Mouse (Mus musculus): ENCODE measurements at regions not wholly inside any gene's neighbourhood (a gene's known extent, or its start where the extent isn't known, plus 50 kb on each side); places are given as distances from the start of the nearest gene placed in this dataset.
"Not testable (repeated sequence)": the region's sequence is repeated elsewhere in the genome, so short reads cannot be mapped to it uniquely, and the experiment has no call there.

DNA sequence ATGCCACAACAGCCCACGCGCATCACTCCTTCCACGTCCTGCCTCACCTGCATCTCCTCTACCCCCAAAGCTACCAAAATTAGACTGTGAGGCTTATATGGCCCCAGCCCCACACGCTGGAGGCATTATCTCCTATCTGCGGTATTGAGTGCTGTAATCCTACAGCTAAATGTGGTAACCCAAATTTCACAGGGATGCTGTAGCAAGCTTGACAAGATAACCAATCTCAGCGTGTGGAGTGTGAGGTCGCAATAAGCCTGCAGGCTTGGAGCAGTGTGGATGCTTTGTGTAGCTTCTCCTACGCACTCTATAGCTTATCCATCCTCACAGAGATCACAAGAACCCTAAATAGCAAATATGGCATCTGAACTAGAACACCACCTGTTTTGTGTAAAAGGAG lies 251.2 kb upstream of the Kcnh8 start:
- H3K27ac ChIP-seq (ENCODE audit: control insufficient read depth, insufficient read depth, low read depth, low read length, poor library complexity) = no peak overlapping the region
- H3K4me3 ChIP-seq (replicated peaks; ENCODE audit: control insufficient read depth, low read depth, low read length) = no peak overlapping the region
- WGBS = 81% methylated on average over 8 of the region's 8 CpGs
- H3K4me1 ChIP-seq (ENCODE audit: control insufficient read depth, insufficient read depth, low read length) = no peaks in the 10 kb centered on the region
- TF ChIP-seq POLR2A (IDR thresholded peaks at IDR 0.05; ENCODE audit: borderline replicate concordance, control insufficient read depth, low read depth, low read length) = no peak
- no peak for TF ChIP-seq CTCF (IDR thresholded peaks at IDR 0.05; ENCODE audit: control insufficient read depth, insufficient read depth, low read length)

GRCm38 (mm10) chr17:52350696-52351095 lies 251.8 kb upstream of the Kcnh8 start:
- no peak overlapping the region for H3K4me3 ChIP-seq (replicated peaks; ENCODE audit: control insufficient read depth, low read depth, low read length)
- H3K4me1 ChIP-seq (ENCODE audit: control insufficient read depth, insufficient read depth, low read length) = no peaks in the 10 kb centered on the region
- no peak overlapping the region for H3K27ac ChIP-seq (ENCODE audit: control insufficient read depth, insufficient read depth, low read depth, low read length, poor library complexity)
- TF ChIP-seq CTCF (IDR thresholded peaks at IDR 0.05; ENCODE audit: control insufficient read depth, insufficient read depth, low read length) (no peak), POLR2A (IDR thresholded peaks at IDR 0.05; ENCODE audit: borderline replicate concordance, control insufficient read depth, low read depth, low read length) (no peak)

GRCm38 (mm10) chr17:52349872-52350271 lies 252.6 kb upstream of the Kcnh8 start:
- TF ChIP-seq POLR2A (IDR thresholded peaks at IDR 0.05; ENCODE audit: borderline replicate concordance, control insufficient read depth, low read depth, low read length) (no peak), CTCF (IDR thresholded peaks at IDR 0.05; ENCODE audit: control insufficient read depth, insufficient read depth, low read length) (no peak)
- 76% methylated on average over 5 of the region's 5 CpGs for WGBS
- Histone ChIP-seq H3K4me1 (ENCODE audit: control insufficient read depth, insufficient read depth, low read length) (no peaks in the 10 kb centered on the region), H3K27ac (ENCODE audit: control insufficient read depth, insufficient read depth, low read depth, low read length, poor library complexity) (no peak overlapping the region), H3K4me3 (replicated peaks; ENCODE audit: control insufficient read depth, low read depth, low read length) (no peak overlapping the region)

DNA sequence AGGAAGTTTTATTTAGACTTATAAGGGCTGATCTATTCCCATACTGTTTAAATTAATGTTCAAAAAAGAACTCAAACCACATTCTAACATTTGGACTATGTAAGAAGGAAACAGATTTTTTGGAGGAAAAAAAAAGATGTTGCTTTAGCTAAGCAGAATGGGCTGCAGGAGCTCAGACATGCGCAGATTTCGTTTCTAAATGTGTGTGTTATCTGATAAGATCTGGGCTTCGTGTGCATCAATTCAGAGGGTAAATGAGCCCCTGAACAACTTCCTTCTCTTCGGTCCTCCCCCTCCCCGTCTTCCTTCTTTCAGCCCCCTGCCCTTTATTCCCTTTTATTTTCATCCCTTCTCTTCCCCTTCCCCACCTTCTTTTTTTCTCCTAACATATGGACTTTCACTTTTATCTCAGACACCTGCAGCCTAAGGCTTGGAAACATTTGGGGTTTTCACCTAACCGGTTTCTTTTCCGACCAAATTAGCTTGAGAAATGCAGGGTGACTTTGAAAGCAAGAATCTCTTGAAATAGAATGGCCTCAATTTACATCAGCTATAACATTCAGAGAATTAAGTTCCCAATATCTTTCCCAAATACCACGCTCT lies 253.9 kb upstream of the Kcnh8 start:
- no peak for TF ChIP-seq CTCF (IDR thresholded peaks at IDR 0.05; ENCODE audit: control insufficient read depth, insufficient read depth, low read length)
- Histone ChIP-seq H3K4me3 (replicated peaks; ENCODE audit: control insufficient read depth, low read depth, low read length) (no peak overlapping the region), H3K27ac (ENCODE audit: control insufficient read depth, insufficient read depth, low read depth, low read length, poor library complexity) (no peak overlapping the region), H3K4me1 (ENCODE audit: control insufficient read depth, insufficient read depth, low read length) (no peaks in the 10 kb centered on the region)
- 19% methylated on average over 8 of the region's 8 CpGs for WGBS

DNA sequence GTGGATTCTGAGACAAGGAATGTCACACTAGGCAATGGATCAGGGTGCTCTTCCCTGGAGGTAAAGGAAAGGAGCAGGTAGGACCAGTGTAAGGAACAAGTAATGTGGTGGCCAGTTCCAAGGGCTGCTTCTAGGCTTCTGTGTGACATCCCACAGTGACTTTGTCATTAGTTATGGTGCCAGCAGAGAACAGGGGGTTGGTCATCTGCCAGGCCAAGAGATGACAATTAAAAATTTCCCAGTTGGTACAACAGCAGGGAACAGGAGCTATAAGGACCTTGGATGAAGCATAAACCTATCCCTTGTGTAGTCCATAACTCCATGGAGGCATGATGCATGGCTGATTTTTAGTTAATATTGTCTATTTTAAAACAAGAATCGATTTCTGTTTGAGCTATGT lies 281.9 kb upstream of the Kcnh8 start:
- Histone ChIP-seq H3K4me3 (replicated peaks; ENCODE audit: control insufficient read depth, low read depth, low read length) (no peak overlapping the region), H3K27ac (ENCODE audit: control insufficient read depth, insufficient read depth, low read depth, low read length, poor library complexity) (no peak overlapping the region), H3K4me1 (ENCODE audit: control insufficient read depth, insufficient read depth, low read length) (no peaks in the 10 kb centered on the region)
- no peak for TF ChIP-seq CTCF (IDR thresholded peaks at IDR 0.05; ENCODE audit: control insufficient read depth, insufficient read depth, low read length)
- no peak for TF ChIP-seq POLR2A (IDR thresholded peaks at IDR 0.05; ENCODE audit: borderline replicate concordance, control insufficient read depth, low read depth, low read length)
- 68% methylated on average over 1 of the region's 1 CpGs for WGBS

DNA sequence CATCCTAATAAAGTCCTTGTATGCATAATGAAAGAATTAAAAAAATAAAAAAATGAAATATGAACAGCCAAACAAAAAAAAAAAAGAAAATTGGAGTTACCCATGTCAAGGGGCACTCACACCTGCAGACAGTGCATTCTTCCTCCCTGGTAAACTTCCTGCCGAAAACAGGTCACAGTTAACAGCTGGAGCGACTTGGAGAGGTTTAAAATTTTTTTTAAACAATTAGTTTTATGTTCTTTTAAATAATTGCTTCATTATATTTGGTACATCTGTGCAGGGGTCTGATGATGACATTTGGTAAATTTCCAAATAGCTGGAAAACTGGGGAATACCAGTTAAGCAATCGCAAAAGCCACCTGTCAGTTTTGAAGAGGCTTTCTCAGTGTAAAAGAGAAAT lies 285.5 kb upstream of the Kcnh8 start:
- 76% methylated on average over 3 of the region's 3 CpGs for whole genome bisulfite sequencing
- TF ChIP-seq CTCF (IDR thresholded peaks at IDR 0.05; ENCODE audit: control insufficient read depth, insufficient read depth, low read length) (no peak), POLR2A (IDR thresholded peaks at IDR 0.05; ENCODE audit: borderline replicate concordance, control insufficient read depth, low read depth, low read length) (no peak)
- no peaks in the 10 kb centered on the region for H3K4me1 ChIP-seq (ENCODE audit: control insufficient read depth, insufficient read depth, low read length)

GRCm38 (mm10) chr17:52315879-52316278 lies 286.6 kb upstream of the Kcnh8 start:
- no peak overlapping the region for H3K27ac ChIP-seq (ENCODE audit: control insufficient read depth, insufficient read depth, low read depth, low read length, poor library complexity)
- WGBS = 74% methylated on average over 2 of the region's 2 CpGs
- TF ChIP-seq POLR2A (IDR thresholded peaks at IDR 0.05; ENCODE audit: borderline replicate concordance, control insufficient read depth, low read depth, low read length) (no peak), CTCF (IDR thresholded peaks at IDR 0.05; ENCODE audit: control insufficient read depth, insufficient read depth, low read length) (no peak)
- H3K4me1 ChIP-seq (ENCODE audit: control insufficient read depth, insufficient read depth, low read length) = no peaks in the 10 kb centered on the region
- no peak overlapping the region for H3K4me3 ChIP-seq (replicated peaks; ENCODE audit: control insufficient read depth, low read depth, low read length)

More for the DNA sequence above, 285.5 kb upstream of the Kcnh8 start:
- Histone ChIP-seq H3K4me3 (replicated peaks; ENCODE audit: control insufficient read depth, low read depth, low read length) (no peak overlapping the region), H3K27ac (ENCODE audit: control insufficient read depth, insufficient read depth, low read depth, low read length, poor library complexity) (no peak overlapping the region)

DNA sequence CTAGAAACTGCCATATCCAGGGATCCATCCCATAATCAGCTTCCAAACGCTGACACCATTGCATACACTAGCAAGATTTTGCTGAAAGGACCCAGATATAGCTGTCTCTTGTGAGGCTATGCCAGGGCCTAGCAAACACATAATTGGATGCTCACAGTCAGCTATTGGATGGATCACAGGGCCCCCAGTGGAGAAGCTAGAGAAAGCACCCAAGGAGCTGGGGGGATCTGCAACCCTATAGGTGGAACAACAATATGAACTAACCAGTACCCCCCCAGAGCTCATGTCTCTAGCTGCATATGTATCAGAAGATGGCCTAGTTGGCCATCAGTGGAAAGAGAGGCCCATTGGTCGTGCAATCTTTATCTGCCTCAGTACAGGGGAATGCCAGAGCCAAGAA lies 287.1 kb upstream of the Kcnh8 start:
- 53% methylated on average over 2 of the region's 2 CpGs for WGBS

DNA sequence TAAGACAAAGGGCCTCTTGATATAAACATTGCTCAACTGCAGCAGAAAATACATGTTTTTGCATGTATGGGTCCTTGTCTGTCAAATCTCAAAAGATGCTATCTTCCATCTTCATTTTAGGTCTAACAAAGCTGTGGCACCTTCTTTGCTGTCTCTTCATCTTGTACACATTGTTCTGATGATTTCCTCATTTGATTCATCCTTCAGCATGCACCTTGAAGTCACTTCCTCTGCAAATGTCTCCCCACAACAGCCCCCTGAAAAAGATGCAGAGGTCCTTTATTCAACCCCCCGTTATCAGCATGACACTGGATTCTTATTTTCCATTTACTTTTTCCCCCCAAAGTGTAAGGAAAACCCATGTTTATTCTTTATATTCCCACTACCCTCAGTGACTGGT lies 290.5 kb upstream of the Kcnh8 start:
- WGBS = 74% methylated on average over 1 of the region's 1 CpGs

More for the DNA sequence above, 287.1 kb upstream of the Kcnh8 start:
- not testable (repeated sequence) for H3K4me1 ChIP-seq (ENCODE audit: control insufficient read depth, insufficient read depth, low read length); H3K4me3 ChIP-seq (replicated peaks; ENCODE audit: control insufficient read depth, low read depth, low read length); H3K27ac ChIP-seq (ENCODE audit: control insufficient read depth, insufficient read depth, low read depth, low read length, poor library complexity)

More for the DNA sequence above, 290.5 kb upstream of the Kcnh8 start:
- Histone ChIP-seq H3K4me1 (ENCODE audit: control insufficient read depth, insufficient read depth, low read length) (no peaks in the 10 kb centered on the region), H3K27ac (ENCODE audit: control insufficient read depth, insufficient read depth, low read depth, low read length, poor library complexity) (no peak overlapping the region), H3K4me3 (replicated peaks; ENCODE audit: control insufficient read depth, low read depth, low read length) (no peak overlapping the region)
- no peak for TF ChIP-seq POLR2A (IDR thresholded peaks at IDR 0.05; ENCODE audit: borderline replicate concordance, control insufficient read depth, low read depth, low read length)
- TF ChIP-seq CTCF (IDR thresholded peaks at IDR 0.05; ENCODE audit: control insufficient read depth, insufficient read depth, low read length) = no peak

Measured in bone marrow, adult 2 months (tissue).